12 mouse cellular contexts compared by ENCODE assay signal in genomic region chr4:54950866-54951265, GRCm38 (mm10). TPM values are rescaled to one million over a fixed set of nuclear protein-coding genes. Genes with fewer than 3 reads are reported as not detected.
DNase-seq lines count a peak whose midpoint lies in the region; ATAC-seq lines count a peak whose summit lies in the region.
"Had no signal": no experiment of that assay in that cellular context is flagged by ENCODE, and none has a peak within 500 bp of the region (broad histone marks: within the 10 kb centered on the region; RNA-seq: fewer than 3 reads in every experiment).

No protein-coding gene starts in this region.

- H3K36me3 ChIP-seq in intestine, embryonic 14.5 days (ENCODE audit: control insufficient read depth, insufficient read depth, low read length) = no peaks in the 10 kb centered on the region
- no peaks in the 10 kb centered on the region for H3K36me3 ChIP-seq in intestine, embryonic 15.5 days
- H3K36me3 ChIP-seq in embryonic facial prominence, embryonic 10.5 days (replicated peaks) = peaks cover 42% of the 10 kb centered on the region
- peaks cover 31% of the 10 kb centered on the region for H3K36me3 ChIP-seq in hindbrain, embryonic 10.5 days
- H3K36me3 ChIP-seq in midbrain, embryonic 12.5 days = peaks cover 13% of the 10 kb centered on the region

- H3K27me3 ChIP-seq in intestine, embryonic 14.5 days (replicated peaks; ENCODE audit: control insufficient read depth, insufficient read depth, low read length) = no peaks in the 10 kb centered on the region
- no peaks in the 10 kb centered on the region for H3K27me3 ChIP-seq in intestine, embryonic 15.5 days (replicated peaks)
- no peaks in the 10 kb centered on the region for H3K27me3 ChIP-seq in embryonic facial prominence, embryonic 10.5 days (replicated peaks; ENCODE audit: low read depth, poor library complexity, severe bottlenecking)
- no peaks in the 10 kb centered on the region for H3K27me3 ChIP-seq in hindbrain, embryonic 10.5 days (ENCODE audit: insufficient read depth, poor library complexity, severe bottlenecking)
- H3K27me3 ChIP-seq in midbrain, embryonic 12.5 days = no peaks in the 10 kb centered on the region

- no peak overlapping the region for H3K4me3 ChIP-seq in intestine, embryonic 14.5 days (ENCODE audit: low read depth, low read length)
- H3K4me3 ChIP-seq in intestine, embryonic 15.5 days (replicated peaks) = no peak overlapping the region
- H3K4me3 ChIP-seq in embryonic facial prominence, embryonic 10.5 days = peak overlapping the region; percentile 86
- peak overlapping the region; percentile 89 for H3K4me3 ChIP-seq in hindbrain, embryonic 10.5 days
- H3K4me3 ChIP-seq in midbrain, embryonic 12.5 days = peak overlapping the region; percentile 86
- H3K4me3 ChIP-seq: myocyte had no signal

- no peak for ATAC-seq in intestine, embryonic 14.5 days (replicated peaks; ENCODE audit: low FRiP score, low TSS enrichment, low read depth)
- no peak for ATAC-seq in intestine, embryonic 15.5 days
- no peak for ATAC-seq in midbrain, embryonic 12.5 days (ENCODE audit: low FRiP score, low read depth)

- WGBS in intestine, embryonic 14.5 days = 92% methylated on average over 2 of the region's 2 CpGs
- WGBS in intestine, embryonic 15.5 days = 86% methylated on average over 2 of the region's 2 CpGs
- 86% methylated on average over 2 of the region's 2 CpGs for WGBS in embryonic facial prominence, embryonic 10.5 days
- WGBS in hindbrain, embryonic 10.5 days = 92% methylated on average over 2 of the region's 2 CpGs
- 76% methylated on average over 2 of the region's 2 CpGs for WGBS in midbrain, embryonic 12.5 days

- peaks cover 43% of the 10 kb centered on the region for H3K4me1 ChIP-seq in intestine, embryonic 14.5 days (replicated peaks; ENCODE audit: control insufficient read depth, insufficient read depth, low read length)
- H3K4me1 ChIP-seq in intestine, embryonic 15.5 days (replicated peaks) = peaks cover 22% of the 10 kb centered on the region
- H3K4me1 ChIP-seq in embryonic facial prominence, embryonic 10.5 days = peaks cover 32% of the 10 kb centered on the region
- peaks cover 29% of the 10 kb centered on the region for H3K4me1 ChIP-seq in hindbrain, embryonic 10.5 days (replicated peaks)
- H3K4me1 ChIP-seq in midbrain, embryonic 12.5 days = peaks cover 44% of the 10 kb centered on the region

- H3K9ac ChIP-seq in intestine, embryonic 14.5 days (ENCODE audit: low read length) = no peak overlapping the region
- no peak overlapping the region for H3K9ac ChIP-seq in intestine, embryonic 15.5 days
- peak overlapping the region; percentile 98; the same call in 1 of the 2 replicates for H3K9ac ChIP-seq in midbrain, embryonic 12.5 days (replicated peaks)

- H3K27ac ChIP-seq in intestine, embryonic 14.5 days (ENCODE audit: low read depth) = no peak overlapping the region
- no peak overlapping the region for H3K27ac ChIP-seq in intestine, embryonic 15.5 days
- peak overlapping the region; percentile 99 for H3K27ac ChIP-seq in embryonic facial prominence, embryonic 10.5 days (replicated peaks)
- peak overlapping the region; percentile 99 for H3K27ac ChIP-seq in hindbrain, embryonic 10.5 days
- peak overlapping the region; percentile 98; the same call in 1 of the 2 replicates for H3K27ac ChIP-seq in midbrain, embryonic 12.5 days (replicated peaks)

- no peak for DNase-seq in intestine, embryonic 14.5 days (ENCODE audit: low spot score)
- DNase-seq in embryonic facial prominence, embryonic 10.5 days (ENCODE audit: low spot score) = no peak
- DNase-seq in hindbrain, embryonic 10.5 days (ENCODE audit: low spot score) = no peak
- no peak for DNase-seq in left cerebral cortex, adult 8-10 months (ENCODE audit: low spot score in 2 of 2)
- DNase-seq in ovary, postnatal 10 days (ENCODE audit: low spot score) = no peak
- no peak for DNase-seq in B cell, adult 2 months
- DNase-seq: heart, adult 11 months; lung, postnatal 36 days; thymus, adult 18-20 months had no signal

- H3K9me3 ChIP-seq in intestine, embryonic 14.5 days (ENCODE audit: control insufficient read depth, low read length) = no peaks in the 10 kb centered on the region
- H3K9me3 ChIP-seq in intestine, embryonic 15.5 days = no peaks in the 10 kb centered on the region
- H3K9me3 ChIP-seq in embryonic facial prominence, embryonic 10.5 days = no peaks in the 10 kb centered on the region
- H3K9me3 ChIP-seq in hindbrain, embryonic 10.5 days = no peaks in the 10 kb centered on the region
- H3K9me3 ChIP-seq in midbrain, embryonic 12.5 days = no peaks in the 10 kb centered on the region

- H3K4me2 ChIP-seq in intestine, embryonic 14.5 days (ENCODE audit: low read length) = peak overlapping the region; percentile 91
- no peak overlapping the region for H3K4me2 ChIP-seq in intestine, embryonic 15.5 days (replicated peaks)
- peak overlapping the region; percentile 80 for H3K4me2 ChIP-seq in midbrain, embryonic 12.5 days (replicated peaks)

RNA-seq across cellular contexts. Expression of gene Zfp462, which starts 6.0 kb away (rescaled TPM):
- 3.5 and 5.1 TPM in 2 replicates for polyA plus RNA-seq in intestine, embryonic 14.5 days (2014; fragmentation: Nextera tagmentation; extraction: Ambion mirVana)
- 2.8 and 3.2 TPM in 2 replicates for polyA plus RNA-seq in intestine, embryonic 15.5 days (2015; fragmentation: Nextera tagmentation; extraction: Ambion mirVana)
- polyA plus RNA-seq in embryonic facial prominence, embryonic 10.5 days (2016; fragmentation: Nextera tagmentation; extraction: Ambion mirVana) = 14.8 TPM in 2 replicates
- 12.8 and 14.2 TPM in 2 replicates for polyA plus RNA-seq in hindbrain, embryonic 10.5 days (2016; fragmentation: Nextera tagmentation; extraction: Ambion mirVana)
- polyA plus RNA-seq in midbrain, embryonic 12.5 days (2016; fragmentation: Nextera tagmentation; extraction: Ambion mirVana) = 20.2 and 23.6 TPM in 2 replicates
- total RNA-seq in left cerebral cortex, adult 8-10 months (2022) = 10 to 100 TPM; 48.8 to 65.3 (median 59.6) TPM

Comparison
In these comparisons a context has a peak if more than half of its experiments do, and no peak if none do; other contexts are left out.
1. H3K27ac ChIP-seq: peak in embryonic facial prominence, embryonic 10.5 days (single experiment), hindbrain, embryonic 10.5 days (single experiment) and midbrain, embryonic 12.5 days (single experiment); none in intestine, embryonic 14.5 days (single experiment) and intestine, embryonic 15.5 days (single experiment).
2. H3K4me3 ChIP-seq: peak in embryonic facial prominence, embryonic 10.5 days (single experiment), hindbrain, embryonic 10.5 days (single experiment) and midbrain, embryonic 12.5 days (single experiment); none in intestine, embryonic 14.5 days (single experiment) and intestine, embryonic 15.5 days (single experiment).